Mouse (Mus musculus) activated CD4-positive, CD25-positive, alpha-beta regulatory T cell, adult 4 months (primary cell): Measurements from ENCODE around the gene Epm2aip1. TPM values are rescaled to one million over a fixed set of nuclear protein-coding genes. Genes with fewer than 3 reads are reported as not detected.

ENCODE experiments used
- ATAC-seq: one replicate; pipeline ENCODE4 v1.8.0; 2017
- polyA plus RNA-seq, 2 experiments: library from polyadenylated mRNA; unstranded; fragments of 100-300 nt; shearing (Covaris generic); gene quantifications; one replicate each; pipeline ENCODE4 v1.2.1; 2017

Epm2aip1 gene
- polyA plus RNA-seq = 1 to 10 TPM; 6.6 to 9.3 TPM

DNA sequence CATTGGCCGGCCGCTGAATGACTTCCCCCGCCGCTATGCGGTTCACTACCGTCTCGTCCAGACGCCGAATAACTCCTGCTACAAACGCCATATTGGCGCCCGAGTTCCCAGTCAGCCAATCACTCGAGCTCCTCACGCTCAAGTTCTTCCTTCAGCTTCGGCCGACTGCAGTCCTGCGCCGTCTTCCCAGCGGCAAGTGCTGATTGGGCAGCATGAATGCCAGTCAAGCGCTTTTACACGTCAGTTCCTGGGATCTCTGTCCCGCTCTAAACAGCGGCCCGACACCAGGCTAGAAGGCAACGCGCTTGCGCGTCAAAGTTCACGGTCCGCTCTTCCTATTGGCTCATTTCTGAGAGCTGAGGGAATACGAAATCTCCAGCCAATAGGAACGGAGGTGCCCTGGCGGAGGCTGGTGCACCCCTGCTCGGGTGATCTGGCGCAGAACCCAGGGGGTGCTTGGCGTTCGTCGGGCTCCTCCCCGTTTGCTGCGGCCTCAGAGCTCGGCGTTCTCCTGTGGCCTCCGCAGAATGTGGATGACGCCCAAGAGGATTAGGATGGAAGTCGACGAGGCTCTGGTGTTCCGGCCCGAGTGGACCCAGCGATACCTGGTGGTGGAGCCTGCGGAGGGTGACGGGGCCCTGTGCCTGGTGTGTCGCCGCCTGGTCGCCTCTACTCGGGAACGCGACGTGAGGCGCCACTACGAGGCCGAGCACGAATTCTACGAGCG, at the start of gene Epm2aip1, which contains the start of gene Mlh1:
Gene Epm2aip1 (plus strand): TSS at position 496 of the 727 bp plus-strand sequence.
Gene Mlh1 (minus strand): TSS at position 358 of the 727 bp plus-strand sequence.
- ATAC-seq = peak; percentile 84

DNA sequence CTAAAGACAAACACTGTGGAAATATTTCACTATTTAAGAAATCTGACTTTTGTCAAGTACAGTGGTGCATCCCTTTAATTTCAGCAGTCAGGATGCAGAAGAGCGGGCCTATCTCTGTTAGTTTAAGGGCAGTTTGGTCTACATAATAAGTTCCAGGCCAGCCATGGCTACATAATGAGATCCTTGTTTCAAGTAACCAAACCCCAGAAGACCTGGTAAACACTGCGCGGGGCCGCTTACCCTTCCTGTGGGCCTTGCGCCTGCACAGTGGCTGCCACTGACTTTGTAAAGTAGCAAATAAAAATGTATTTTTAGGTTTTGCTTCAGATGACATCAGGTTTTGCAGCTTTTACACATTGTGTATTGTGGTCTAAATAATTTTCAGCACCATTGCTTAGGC, 48.3 kb upstream of the Epm2aip1 start:
- ATAC-seq = no peak

DNA sequence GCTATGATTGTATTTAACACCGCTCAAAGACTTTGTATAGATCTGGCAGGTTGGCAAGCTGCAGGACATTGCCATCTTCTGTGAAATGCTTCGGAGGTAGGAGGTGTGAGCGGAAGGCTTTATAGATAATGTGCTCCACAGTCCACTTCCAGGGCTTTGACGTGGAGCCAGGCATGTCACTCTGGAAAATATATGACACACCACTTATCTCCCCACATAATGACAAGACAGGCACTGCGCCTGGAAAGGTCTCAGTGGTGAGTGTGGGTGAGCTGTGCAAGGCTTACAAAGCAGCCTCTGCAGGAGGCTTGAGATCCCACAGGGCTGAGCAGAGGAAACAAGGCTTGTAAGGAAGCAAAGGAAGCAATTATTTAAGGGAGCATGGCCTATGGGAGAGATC, 43.3 kb upstream of the Epm2aip1 start:
- ATAC-seq = no peak

DNA sequence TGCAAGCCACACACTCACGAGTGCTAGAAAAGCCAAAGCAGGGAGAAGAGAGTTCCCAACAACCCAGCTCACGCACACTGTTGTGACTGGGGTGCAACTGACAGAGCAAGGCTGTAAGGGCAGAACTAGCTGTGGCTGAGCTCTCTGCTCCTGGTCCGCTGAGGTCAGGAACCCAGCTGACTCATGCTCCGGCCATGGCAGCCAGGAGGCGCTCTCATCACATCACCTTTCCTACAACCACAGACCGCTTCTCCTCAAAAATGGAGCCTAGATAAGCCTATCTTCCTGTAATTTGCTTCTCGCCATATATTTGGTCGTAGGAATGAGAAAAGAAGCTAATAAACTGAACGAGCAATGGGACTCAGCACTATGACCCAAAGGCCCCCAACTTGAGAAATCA, 37.0 kb upstream of the Epm2aip1 start:
- no peak for ATAC-seq

DNA sequence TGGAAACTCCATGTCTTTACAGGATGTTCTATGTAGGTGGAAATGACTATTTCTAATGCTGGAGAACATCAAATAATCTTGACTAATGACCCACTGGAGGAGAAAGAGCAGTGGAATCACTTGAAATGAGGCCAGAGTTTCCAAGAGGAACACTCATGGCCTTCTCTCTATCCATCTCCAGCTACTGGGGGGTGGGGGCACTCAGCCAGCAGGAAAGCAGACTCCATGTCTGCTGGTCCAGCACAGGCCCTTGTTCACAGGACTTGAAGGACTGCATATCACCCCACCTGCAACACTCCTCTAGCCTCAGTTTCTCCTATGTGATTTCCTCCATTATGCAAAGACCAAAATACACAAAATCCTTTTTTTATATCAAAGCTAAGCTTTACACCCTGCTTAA, 34.0 kb upstream of the Epm2aip1 start:
- no peak for ATAC-seq

DNA sequence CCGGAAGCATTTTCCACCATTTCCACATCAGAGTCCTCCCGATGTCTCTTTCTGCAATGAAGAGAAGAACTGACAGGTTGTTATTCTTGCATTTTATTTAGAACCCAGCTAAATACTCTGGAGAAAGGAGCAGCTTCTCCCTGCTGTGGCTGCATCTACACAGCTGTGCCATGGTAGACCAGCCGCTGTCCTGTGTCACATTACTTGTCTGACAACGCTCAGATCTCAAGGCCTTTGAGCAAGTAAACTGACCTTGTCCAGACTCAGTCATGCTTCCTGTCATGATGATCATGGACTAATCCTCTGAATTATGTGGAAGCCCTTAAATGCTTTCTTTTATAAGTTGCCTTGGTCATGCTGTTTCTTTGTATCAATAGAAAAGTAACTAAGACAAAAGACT, 31.9 kb upstream of the Epm2aip1 start:
- no peak for ATAC-seq

DNA sequence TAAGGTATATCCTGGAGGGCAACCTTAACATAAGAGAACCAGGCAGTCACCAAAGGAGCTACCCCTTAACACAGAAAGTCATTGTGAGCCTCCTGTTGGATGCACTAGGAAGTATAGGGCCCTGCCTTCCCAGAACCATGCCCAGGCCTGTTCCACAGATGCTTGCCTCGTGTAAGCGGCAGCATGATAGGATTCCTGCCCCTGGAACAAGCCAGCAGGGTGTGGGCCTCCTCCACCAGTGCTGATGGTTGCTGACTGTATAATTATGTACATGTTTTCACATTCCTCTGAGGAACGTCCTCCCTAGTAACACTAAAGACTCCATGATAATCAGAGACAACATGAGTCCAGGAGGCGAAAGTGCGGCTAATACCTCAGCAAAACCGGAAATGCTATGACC, 28.3 kb upstream of the Epm2aip1 start:
- ATAC-seq = no peak

DNA sequence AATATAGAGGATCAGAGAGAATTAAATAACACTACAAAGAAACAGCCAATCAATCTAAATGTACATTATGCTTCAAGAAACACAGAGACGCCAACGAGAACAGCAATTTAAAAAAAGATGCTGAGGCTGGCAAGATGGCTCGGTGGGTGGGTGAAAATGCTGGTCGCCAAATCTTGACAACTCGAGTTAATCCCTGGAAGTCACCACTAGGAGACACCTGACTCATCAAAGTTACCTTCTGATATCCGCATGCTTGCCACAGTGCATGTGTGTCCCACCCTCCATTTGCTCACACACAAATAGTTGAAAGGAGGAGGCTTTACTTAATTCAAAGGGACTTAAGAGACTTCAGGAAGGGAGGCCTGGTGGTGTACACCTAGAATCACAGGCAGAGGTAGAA, 26.2 kb upstream of the Epm2aip1 start:
- no peak for ATAC-seq

DNA sequence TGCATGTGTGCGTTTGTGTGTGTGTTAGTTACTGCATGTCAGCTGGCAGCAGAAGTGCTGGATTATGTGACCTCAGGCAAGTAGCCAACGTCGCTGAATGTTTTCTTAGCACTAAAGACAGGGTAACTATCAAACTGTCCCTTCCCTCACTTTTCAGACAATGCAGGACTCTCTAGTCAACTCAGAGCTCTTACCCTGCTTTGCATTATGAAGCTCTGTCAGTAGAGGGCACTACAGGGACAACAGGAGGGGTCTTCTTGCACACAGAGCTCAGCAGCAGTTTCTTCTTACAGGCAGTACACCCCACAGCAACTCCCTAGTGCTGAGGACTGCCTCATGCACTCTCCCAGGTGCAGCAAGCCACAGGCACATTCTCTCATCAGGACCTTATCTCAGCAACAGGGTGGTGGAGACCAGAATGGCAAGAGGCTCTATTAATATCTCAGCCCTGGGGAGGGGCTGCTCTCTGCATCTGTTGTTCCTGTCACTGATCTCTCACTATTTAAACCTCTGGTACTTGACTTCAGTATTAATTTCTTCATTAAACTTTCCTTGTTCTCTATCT, 24.0 kb upstream of the Epm2aip1 start:
- ATAC-seq = no peak

DNA sequence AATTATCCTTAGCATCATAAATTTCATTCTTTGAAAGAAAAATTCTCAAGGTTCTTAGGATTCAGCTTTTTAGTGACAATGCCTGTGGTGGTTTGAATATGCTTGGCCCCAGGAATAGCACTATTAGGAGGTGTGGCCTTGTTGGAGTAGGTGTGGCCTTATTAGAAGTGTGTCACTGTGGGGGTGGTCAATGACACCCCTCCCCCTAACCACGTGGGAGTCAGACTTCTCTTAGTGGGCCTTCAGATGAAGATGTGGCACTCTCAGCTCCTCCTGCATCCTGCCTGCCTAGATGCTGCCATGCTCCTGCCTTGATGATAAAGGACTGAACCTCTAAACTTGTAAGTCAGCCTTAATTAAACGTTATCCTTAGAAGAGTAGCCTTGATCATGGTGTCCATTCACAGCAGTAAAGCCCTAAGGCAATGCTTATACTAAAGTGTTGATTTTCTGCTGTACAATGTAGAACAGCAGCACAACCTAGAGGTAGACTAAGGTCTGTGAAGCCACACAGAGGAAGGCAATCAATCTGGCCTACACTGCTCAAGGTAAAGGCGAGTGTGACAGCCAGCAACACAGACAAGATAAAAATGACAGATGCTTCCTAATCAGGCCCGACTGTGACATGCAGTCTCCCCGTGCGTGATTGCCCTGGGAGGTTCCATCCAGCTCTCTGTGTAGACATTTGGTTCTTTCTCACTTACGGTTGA, 19.4 kb upstream of the Epm2aip1 start:
- no peak for ATAC-seq

DNA sequence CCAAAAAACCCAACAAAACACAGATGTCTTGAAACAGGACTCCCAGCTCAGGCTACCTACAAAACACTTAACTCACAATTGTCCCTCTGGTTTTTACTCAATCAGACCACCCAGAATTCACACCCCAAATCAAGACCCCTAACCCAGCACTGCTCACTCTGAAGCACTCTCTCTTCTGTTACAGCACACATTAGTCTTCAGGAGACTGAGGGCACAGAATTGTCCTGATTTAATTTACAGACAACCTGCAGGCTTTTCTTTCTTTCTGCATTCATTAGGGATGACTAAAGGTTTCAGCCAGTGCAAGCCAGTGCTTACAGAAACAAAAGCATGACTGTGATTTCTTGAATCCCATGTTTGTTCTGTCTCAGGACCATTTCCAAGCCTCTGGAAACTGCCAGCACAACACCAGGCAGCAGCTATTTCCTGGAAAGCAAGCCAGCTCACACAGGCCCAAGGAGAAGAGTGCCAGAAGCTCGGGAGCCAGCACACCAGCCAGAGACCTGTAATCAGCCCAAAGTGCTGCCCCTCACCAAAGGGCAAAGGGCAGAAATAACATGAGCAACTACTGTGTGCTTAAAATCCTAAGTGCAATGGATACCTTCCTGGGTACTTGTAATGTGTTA, 11.3 kb upstream of the Epm2aip1 start:
- ATAC-seq = no peak

DNA sequence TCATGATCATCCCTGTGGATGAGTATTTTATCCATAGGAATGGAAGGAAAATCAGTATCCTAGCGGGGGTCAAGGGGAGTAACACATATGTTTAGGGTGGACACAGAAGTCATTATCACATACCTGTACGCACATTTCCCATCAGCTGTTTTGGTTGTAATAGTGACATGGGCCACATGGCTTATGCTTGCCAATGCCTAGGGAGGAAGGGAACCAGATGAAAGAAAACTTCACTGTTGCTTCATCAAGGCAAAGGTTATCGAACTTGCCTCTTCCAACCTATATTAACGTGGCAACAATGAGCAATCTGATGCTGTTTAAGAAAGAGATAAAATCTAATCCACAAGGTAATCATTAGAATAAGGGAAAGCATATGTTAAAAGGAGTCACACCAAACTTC, 10.4 kb upstream of the Epm2aip1 start:
- ATAC-seq = no peak

DNA sequence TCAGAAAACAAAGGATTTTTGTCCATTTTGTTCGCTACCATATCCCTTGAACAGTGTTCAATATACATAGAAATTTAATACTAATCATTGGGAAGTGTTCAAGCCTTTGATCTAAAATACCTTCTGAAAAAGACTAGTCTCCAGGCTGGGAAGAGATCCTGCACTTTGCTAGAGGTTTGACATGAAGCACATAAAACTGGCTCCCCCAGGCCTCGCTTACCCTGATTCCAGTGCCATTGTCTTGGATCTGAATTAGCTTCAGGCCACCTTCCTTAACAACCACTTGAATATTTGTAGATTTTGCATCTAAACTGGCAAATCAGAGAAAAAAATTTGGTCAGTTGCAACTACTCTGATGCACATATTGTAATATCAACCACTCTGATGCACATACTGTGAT, 3.7 kb upstream of the Epm2aip1 start:
- no peak for ATAC-seq

DNA sequence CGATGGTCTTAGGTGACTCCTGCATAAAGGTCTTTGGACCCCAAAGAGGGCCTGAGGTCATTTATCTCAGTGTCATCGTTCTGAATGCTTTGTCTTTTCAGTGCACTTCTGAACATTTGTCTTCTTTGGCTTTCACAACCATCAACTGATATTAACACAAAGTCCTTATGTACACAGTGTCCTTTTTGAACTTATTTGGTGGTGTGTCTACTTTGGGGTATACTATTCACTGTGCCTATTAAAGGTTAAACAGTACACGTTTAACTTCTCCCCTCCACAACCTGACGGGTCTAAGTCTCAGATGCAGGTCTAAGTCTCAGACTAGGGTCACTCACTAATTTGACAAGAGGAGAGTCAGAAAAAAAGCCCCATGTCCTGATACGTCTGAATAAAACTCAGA, 1.1 kb upstream of the Epm2aip1 start:
- ATAC-seq = no peak

DNA sequence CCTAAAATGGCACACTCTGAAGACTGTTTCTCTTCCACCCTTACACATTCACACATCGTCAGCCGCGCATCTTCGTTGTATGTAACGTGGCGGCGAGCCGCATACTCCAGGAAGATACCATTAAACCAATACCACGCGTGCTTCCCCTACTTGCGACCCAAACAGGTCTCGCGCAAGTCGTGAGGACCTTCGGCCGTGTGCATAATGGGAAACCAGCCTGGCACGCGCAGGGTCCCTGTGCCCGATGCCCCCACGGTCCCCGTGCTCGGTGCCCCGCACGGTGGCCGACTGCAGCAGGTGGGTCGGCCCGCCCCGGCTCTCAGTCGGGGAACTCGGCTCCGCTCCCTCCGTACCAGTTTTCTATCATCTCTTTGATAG, 684 bp upstream of the Epm2aip1 start:
- peak; percentile 12 for ATAC-seq

DNA sequence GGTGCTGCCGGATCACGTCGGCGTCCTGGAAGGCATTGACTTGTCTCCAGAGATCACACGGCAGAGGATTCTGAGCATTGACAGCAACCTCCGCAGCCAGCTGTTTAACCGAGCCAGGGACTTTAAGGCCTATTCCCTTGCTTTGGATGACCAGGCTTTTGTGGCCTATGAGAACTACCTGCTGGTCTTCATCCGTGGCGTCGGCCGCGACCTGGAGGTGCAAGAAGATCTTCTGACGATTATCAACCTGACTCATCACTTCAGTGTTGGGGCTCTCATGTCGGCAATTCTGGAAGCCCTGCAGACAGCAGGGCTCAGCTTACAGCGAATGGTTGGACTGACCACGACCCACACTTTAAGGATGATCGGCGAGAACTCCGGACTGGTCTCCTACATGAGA, 627 bp downstream of the Epm2aip1 start:
- ATAC-seq = no peak

DNA sequence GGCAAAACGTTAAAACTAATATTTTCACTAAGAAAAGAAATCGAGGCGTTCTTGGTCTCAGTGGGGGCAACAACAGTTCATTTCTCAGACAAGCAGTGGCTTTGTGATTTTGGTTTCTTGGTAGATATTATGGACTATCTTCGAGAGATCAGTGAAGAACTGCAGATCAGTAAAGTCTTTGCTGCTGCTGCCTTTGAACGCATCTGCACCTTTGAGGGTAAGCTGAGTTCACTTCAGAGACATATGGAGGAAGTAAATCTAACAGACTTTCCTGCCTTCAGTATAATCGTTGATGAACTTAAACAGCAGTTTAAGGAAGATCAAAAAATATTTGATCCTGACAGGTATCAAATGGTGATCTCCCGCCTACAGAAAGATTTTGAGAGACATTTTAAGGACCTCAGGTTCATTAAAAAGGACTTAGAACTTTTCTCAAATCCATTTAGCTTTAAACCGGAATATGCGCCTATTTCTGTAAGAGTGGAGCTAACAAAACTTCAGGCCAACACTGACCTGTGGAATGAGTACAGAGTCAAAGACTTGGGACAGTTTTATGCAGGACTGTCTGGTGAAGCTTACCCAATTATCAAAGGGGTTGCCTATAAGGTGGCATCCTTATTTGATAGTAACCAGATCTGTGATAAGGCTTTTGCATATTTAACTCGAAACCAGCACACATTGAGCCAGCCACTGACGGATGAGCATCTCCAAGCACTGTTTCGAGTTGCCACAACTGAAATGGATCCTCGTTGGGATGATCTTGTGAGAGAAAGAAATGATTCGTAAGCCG, 1.5 kb downstream of the Epm2aip1 start:
- ATAC-seq = no peak

DNA sequence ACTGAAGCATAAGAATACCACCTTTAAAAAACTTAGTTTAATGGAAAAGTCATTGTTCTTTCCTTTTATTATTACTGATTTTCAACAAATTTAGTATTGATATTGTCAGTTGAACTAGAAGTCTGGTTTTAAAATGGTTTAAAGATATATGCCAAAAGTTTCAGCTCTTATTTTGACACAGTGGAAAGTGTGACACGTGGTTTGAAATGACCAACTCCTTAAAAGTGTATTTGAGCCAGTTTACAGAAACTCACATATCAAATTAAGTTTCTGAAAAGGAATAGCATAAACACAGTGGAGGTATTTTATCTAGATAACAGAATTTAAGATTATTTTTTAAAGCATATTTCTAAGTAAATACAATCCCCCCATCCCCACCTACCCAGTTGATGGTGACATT, 2.2 kb downstream of the Epm2aip1 start:
- no peak for ATAC-seq

DNA sequence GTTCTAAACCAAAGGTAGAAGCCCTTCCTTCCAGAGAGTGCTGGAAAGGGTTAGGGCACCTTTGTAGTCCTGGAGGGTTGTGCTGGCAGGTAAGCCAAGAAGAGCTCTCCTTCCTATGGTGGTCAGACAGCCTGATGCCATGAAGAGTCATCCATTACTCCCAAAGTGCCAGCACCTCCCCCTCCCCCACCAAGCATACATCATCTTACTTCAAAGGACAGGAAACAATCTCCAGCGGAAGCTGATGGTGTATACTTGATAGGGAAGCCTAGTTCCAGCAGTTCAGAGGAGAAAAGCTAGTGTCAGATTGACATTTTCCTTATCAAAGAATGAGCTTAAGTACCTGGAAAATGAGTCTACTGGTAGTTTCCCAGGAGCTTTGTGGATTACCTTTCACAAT, 3.4 kb downstream of the Epm2aip1 start:
- ATAC-seq = no peak

DNA sequence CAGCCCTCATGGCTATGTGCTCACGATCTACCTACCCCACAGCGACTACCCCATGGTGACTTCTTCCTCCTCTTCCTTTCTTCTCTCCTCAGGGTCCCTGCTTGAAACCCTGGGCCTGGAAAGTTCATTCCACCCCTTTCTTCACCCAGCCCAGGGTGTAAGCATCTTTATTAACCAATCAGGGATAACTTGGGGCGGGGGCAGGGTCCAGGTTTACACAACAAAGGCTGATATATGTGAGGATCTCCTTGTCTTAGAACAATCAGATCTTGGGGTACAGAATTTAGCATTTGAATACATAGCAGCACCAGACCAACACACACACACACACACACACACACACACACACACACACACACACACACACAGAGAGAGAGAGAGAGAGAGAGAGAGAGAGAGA, 13.3 kb downstream of the Epm2aip1 start:
- no peak for ATAC-seq

DNA sequence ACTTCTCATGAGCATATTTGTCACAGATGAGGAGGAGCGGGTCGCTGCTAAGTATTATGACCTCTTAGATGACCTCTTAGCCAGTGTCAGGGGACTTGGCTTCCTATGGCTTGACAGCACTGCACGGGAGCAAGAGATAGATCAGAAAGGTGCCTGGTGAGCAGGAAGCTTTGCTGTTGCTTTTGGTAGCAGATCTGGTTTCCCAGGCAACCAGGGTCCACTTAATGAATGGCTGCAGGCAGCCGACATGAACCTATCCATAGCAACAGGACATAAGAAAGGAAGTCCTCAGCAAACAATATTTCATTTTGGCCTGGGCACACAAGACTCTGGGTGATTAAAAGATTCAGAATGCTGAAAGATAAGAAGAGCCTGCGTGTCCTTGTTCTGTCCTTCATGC, 13.9 kb downstream of the Epm2aip1 start:
- no peak for ATAC-seq

DNA sequence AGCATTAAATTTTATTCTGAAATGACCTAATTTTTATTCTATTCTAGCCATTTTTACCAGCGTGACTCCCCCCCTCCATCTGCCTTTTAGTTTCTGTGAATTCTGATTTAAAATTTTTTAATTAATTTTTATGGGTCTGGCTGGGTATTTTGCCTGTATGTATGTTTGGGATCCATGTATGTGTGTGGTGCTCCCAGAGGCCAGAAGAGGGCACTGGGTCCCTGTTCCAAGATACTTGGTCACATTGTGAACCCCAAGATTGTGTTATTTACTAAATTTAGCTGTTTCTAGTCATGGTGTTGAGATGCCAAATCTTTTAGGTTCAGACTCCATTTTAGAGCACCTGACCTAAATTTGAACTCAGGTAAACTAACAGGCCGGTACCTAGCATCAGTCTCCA, 14.7 kb downstream of the Epm2aip1 start:
- no peak for ATAC-seq

DNA sequence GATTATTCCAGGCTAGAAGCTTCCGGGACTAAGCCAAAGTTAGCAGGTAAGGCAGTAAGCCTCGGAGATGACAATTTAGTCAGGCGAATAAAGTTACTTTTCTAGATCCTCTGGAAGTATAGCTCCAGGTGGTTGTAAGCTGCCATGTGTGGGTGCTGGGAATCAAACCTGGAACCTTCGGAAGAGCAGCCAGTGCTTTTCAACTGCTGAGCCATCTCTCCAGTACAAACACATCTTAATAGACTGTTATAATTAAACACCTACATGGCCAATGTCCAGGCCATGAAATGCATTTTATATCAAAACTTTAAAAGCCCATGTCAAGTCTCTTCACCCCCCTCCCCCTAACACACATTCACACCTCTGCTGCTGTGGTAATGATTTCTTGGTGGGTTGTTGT, 16.2 kb downstream of the Epm2aip1 start:
- ATAC-seq = no peak
